Mouse (Mus musculus): ENCODE data around the gene Avpi1. TPM values are rescaled to one million over a fixed set of nuclear protein-coding genes. Genes with fewer than 3 reads are reported as not detected.
A peak's percentile ranks its signal among the peaks of the same experiment; 100 is the strongest.

The Avpi1 gene
- polyA plus RNA-seq, 1 experiment: 92.7 TPM

DNA sequence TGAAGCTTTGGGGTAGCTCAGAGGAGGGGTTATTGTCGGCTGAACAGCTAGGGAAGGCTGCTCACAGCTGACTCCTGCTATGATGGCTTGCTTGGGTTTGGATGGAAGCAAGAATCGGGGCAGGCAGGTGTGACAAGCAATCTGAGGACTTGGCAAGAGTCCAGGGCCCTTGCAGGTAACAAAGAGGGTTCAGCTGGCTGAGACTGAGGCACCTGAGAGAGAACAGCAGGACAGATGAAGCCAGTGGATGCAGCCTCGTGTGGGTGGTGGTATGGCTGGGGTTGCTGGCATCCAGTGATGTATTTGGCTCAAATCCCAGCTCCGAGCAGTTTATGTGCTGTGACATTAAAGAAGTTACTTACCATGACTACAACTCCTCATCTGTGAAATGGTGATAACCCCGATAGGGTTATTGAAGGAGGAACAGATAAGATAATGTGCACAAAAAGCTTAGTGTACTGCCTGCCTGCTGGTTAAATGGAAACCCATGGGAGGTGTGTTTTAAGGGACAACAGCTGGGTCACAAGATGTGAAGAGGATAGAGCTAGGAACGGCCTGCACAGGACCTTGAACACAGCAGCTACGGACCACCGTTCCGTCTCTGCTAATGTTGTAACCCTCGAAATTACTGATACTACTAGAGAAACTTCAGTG, 40.6 kb upstream of the Avpi1 start:
- Histone ChIP-seq H3K4me3 (ENCODE audit: insufficient read depth, poor library complexity, severe bottlenecking) (no peak overlapping the region), H3ac (ENCODE audit: control insufficient read depth, insufficient read length, low read depth) (no peak overlapping the region), H3K36me3 (ENCODE audit: control insufficient read depth, insufficient read depth) (no peaks in the 10 kb centered on the region), H3K79me2 (ENCODE audit: control insufficient read depth, insufficient read depth) (peaks cover 14% of the 10 kb centered on the region), H3K79me3 (ENCODE audit: low read depth) (peaks cover 5% of the 10 kb centered on the region), H3K27me3 (ENCODE audit: control insufficient read depth, insufficient read depth, insufficient read length) (peaks cover 20% of the 10 kb centered on the region)
- no peak for TF ChIP-seq CEBPB (IDR thresholded peaks at IDR 0.05; ENCODE audit: low read depth)
- no peak for TF ChIP-seq MYOG (IDR thresholded peaks at IDR 0.05; ENCODE audit: control insufficient read depth, extremely low read depth, insufficient read length)
- TF ChIP-seq MAX (IDR thresholded peaks at IDR 0.05): no peak
- no peak for TF ChIP-seq USF1 (IDR thresholded peaks at IDR 0.05; ENCODE audit: low read depth)
- no peak for TF ChIP-seq FOSL1 (IDR thresholded peaks at IDR 0.05; ENCODE audit: insufficient read depth, low read length, poor library complexity, severe bottlenecking)
- no peak for TF ChIP-seq CTCF (IDR thresholded peaks at IDR 0.05; ENCODE audit: control insufficient read depth, insufficient read depth, insufficient read length)
- TF ChIP-seq MYOD1 (IDR thresholded peaks at IDR 0.05; ENCODE audit: control insufficient read depth, insufficient read length, low read depth): no peak

DNA sequence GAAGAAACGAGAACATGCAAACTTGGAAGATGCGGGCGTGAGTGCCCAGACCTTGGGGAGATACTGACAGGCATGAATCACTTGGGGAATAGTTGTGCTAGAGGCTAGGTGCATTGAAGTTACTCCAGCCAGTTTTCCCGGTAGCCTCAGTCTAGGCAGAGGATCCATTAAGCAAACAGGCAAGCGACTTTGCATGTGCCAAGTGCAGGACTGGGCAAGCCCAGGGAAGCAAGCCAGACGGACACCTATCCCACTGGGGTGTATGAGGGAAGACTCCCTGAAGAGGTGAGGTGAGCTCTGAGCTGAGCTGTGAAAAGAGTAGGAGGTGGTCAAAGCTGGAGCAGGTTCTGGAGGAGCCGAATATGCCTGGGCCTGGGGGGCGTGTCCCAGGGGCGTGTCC, 38.6 kb upstream of the Avpi1 start:
- Histone ChIP-seq H3K36me3 (ENCODE audit: control insufficient read depth, insufficient read depth) (no peaks in the 10 kb centered on the region), H3K79me2 (ENCODE audit: control insufficient read depth, insufficient read depth) (peaks cover 14% of the 10 kb centered on the region), H3K4me3 (ENCODE audit: insufficient read depth, poor library complexity, severe bottlenecking) (no peak overlapping the region), H3ac (ENCODE audit: control insufficient read depth, insufficient read length, low read depth) (no peak overlapping the region), H3K27me3 (ENCODE audit: control insufficient read depth, insufficient read depth, insufficient read length) (peaks cover 20% of the 10 kb centered on the region), H3K79me3 (ENCODE audit: low read depth) (peaks cover 4% of the 10 kb centered on the region)
- TF ChIP-seq USF1 (IDR thresholded peaks at IDR 0.05; ENCODE audit: low read depth): no peak
- no peak for TF ChIP-seq MYOD1 (IDR thresholded peaks at IDR 0.05; ENCODE audit: control insufficient read depth, insufficient read length, low read depth)
- TF ChIP-seq FOSL1 (IDR thresholded peaks at IDR 0.05; ENCODE audit: insufficient read depth, low read length, poor library complexity, severe bottlenecking): no peak
- TF ChIP-seq MAX (IDR thresholded peaks at IDR 0.05): no peak
- TF ChIP-seq MYOG (IDR thresholded peaks at IDR 0.05; ENCODE audit: control insufficient read depth, extremely low read depth, insufficient read length): no peak
- no peak for TF ChIP-seq CEBPB (IDR thresholded peaks at IDR 0.05; ENCODE audit: low read depth)

DNA sequence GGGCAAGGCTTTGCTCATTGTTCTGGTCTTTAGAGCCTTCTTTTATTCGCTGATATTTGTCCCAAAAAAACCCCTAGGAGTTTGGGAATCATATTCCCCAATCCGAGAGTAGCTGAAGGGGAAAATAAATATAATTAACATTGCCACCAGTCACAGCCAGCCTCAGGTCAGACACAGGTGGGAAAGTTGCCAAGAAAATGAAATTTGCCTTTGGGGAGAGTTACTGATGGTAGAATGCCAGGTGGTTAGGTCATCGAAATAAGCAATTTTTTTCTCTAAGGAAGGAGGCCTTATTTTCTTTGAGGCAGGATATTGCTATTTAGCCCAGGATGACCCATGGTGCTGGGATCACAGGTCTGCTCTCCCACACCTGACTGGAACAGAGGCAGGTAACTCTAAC, 37.9 kb upstream of the Avpi1 start:
- peaks cover 20% of the 10 kb centered on the region for H3K27me3 ChIP-seq (ENCODE audit: control insufficient read depth, insufficient read depth, insufficient read length)
- TF ChIP-seq CTCF (IDR thresholded peaks at IDR 0.05; ENCODE audit: control insufficient read depth, insufficient read depth, insufficient read length) (no peak), USF1 (IDR thresholded peaks at IDR 0.05; ENCODE audit: low read depth) (no peak), CEBPB (IDR thresholded peaks at IDR 0.05; ENCODE audit: low read depth) (no peak), MYOD1 (IDR thresholded peaks at IDR 0.05; ENCODE audit: control insufficient read depth, insufficient read length, low read depth) (no peak), FOSL1 (IDR thresholded peaks at IDR 0.05; ENCODE audit: insufficient read depth, low read length, poor library complexity, severe bottlenecking) (no peak), MAX (IDR thresholded peaks at IDR 0.05) (no peak), MYOG (IDR thresholded peaks at IDR 0.05; ENCODE audit: control insufficient read depth, extremely low read depth, insufficient read length) (no peak)
- H3K4me3 ChIP-seq (ENCODE audit: insufficient read depth, poor library complexity, severe bottlenecking): no peak overlapping the region
- H3K36me3 ChIP-seq (ENCODE audit: control insufficient read depth, insufficient read depth): no peaks in the 10 kb centered on the region
- H3K79me3 ChIP-seq (ENCODE audit: low read depth): peaks cover 2% of the 10 kb centered on the region
- peaks cover 12% of the 10 kb centered on the region for H3K79me2 ChIP-seq (ENCODE audit: control insufficient read depth, insufficient read depth)
- no peak overlapping the region for H3ac ChIP-seq (ENCODE audit: control insufficient read depth, insufficient read length, low read depth)

DNA sequence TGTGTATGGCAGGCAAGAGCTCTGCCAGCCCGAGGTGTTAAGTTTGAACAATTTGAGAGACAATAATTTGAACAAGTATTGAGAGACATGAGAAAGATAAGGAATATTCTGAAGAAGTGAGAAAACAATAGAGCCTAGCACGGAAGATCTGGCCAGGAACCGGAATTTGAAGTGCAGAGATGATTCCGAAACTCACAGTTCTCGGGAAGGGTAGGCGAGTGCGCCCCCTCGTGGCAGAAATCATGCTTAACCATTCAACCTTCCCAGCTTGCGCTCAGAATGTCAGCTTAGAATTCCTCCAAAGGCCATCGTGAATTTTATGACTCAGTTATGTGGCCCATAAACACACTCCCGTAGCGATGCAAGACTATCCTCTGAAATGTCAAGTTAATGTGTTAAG, 37.3 kb upstream of the Avpi1 start:
- Histone ChIP-seq H3K79me2 (ENCODE audit: control insufficient read depth, insufficient read depth) (peaks cover 6% of the 10 kb centered on the region), H3K4me3 (ENCODE audit: insufficient read depth, poor library complexity, severe bottlenecking) (no peak overlapping the region), H3K36me3 (ENCODE audit: control insufficient read depth, insufficient read depth) (no peaks in the 10 kb centered on the region), H3ac (ENCODE audit: control insufficient read depth, insufficient read length, low read depth) (no peak overlapping the region), H3K27me3 (ENCODE audit: control insufficient read depth, insufficient read depth, insufficient read length) (peaks cover 20% of the 10 kb centered on the region), H3K79me3 (ENCODE audit: low read depth) (no peaks in the 10 kb centered on the region)
- TF ChIP-seq CTCF (IDR thresholded peaks at IDR 0.05; ENCODE audit: control insufficient read depth, insufficient read depth, insufficient read length): peak; percentile 81
- no peak for TF ChIP-seq CEBPB (IDR thresholded peaks at IDR 0.05; ENCODE audit: low read depth)

DNA sequence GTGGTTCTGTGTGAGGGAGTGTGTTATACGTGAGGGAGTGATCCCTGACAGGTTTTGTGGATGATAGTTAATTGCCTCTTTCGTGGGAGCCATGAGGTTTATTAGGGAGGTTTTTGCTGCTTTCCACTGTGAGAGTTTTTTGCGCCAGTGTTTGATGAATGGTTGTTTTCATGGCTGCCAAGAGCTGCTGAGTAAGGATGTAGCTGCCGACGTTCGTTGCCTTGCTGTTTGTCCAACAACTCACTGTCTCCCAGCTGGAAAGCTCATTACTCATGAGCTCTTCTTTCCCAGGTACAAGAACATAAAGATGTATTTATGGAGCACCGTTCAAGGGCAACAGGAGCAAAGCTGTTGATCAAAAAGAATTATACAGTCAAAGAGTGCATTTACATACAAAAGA, 35.3 kb upstream of the Avpi1 start:
- TF ChIP-seq FOSL1 (IDR thresholded peaks at IDR 0.05; ENCODE audit: insufficient read depth, low read length, poor library complexity, severe bottlenecking): no peak
- no peak for TF ChIP-seq MYOD1 (IDR thresholded peaks at IDR 0.05; ENCODE audit: control insufficient read depth, insufficient read length, low read depth)
- no peak for TF ChIP-seq CEBPB (IDR thresholded peaks at IDR 0.05; ENCODE audit: low read depth)
- no peak for TF ChIP-seq CTCF (IDR thresholded peaks at IDR 0.05; ENCODE audit: control insufficient read depth, insufficient read depth, insufficient read length)
- no peak for TF ChIP-seq MYOG (IDR thresholded peaks at IDR 0.05; ENCODE audit: control insufficient read depth, extremely low read depth, insufficient read length)
- TF ChIP-seq USF1 (IDR thresholded peaks at IDR 0.05; ENCODE audit: low read depth): no peak
- no peak for TF ChIP-seq MAX (IDR thresholded peaks at IDR 0.05)
- Histone ChIP-seq H3K4me3 (ENCODE audit: insufficient read depth, poor library complexity, severe bottlenecking) (no peak overlapping the region), H3K79me3 (ENCODE audit: low read depth) (no peaks in the 10 kb centered on the region), H3K79me2 (ENCODE audit: control insufficient read depth, insufficient read depth) (no peaks in the 10 kb centered on the region), H3ac (ENCODE audit: control insufficient read depth, insufficient read length, low read depth) (no peak overlapping the region), H3K27me3 (ENCODE audit: control insufficient read depth, insufficient read depth, insufficient read length) (peaks cover 18% of the 10 kb centered on the region), H3K36me3 (ENCODE audit: control insufficient read depth, insufficient read depth) (no peaks in the 10 kb centered on the region)

DNA sequence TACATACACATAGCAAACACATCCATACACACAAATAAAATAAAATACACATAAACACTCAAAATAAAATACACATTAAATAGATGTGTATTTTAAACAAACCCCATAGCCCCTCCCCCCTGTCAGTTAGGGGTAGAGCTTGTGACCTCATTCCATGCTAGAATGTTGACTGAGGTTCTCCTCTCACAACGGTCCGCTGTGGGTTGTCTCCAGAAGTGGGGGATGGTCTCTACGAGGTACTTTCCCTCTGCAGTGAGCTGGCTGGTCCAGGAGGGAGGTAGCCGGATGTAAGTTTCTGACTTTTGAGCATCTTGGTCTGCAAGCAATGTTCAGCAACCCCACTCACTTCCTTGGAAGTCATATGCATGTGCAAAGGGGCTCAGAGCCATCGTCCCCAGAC, 34.9 kb upstream of the Avpi1 start, which contains the start of gene Zfyve27:
Gene Zfyve27 (plus strand): TSS at position 188 of the 400 bp plus-strand sequence.
- H3K27me3 ChIP-seq (ENCODE audit: control insufficient read depth, insufficient read depth, insufficient read length): peaks cover 14% of the 10 kb centered on the region
- no peaks in the 10 kb centered on the region for H3K36me3 ChIP-seq (ENCODE audit: control insufficient read depth, insufficient read depth)
- TF ChIP-seq USF1 (IDR thresholded peaks at IDR 0.05; ENCODE audit: low read depth) (no peak), MAX (IDR thresholded peaks at IDR 0.05) (no peak), FOSL1 (IDR thresholded peaks at IDR 0.05; ENCODE audit: insufficient read depth, low read length, poor library complexity, severe bottlenecking) (no peak), MYOD1 (IDR thresholded peaks at IDR 0.05; ENCODE audit: control insufficient read depth, insufficient read length, low read depth) (no peak)
- no peak within 1 kb of the TSS for H3K4me3 ChIP-seq (ENCODE audit: insufficient read depth, poor library complexity, severe bottlenecking)
- H3K79me3 ChIP-seq (ENCODE audit: low read depth): no peaks in the 10 kb centered on the region
- H3ac ChIP-seq (ENCODE audit: control insufficient read depth, insufficient read length, low read depth): no peak within 1 kb of the TSS
- no peaks in the 10 kb centered on the region for H3K79me2 ChIP-seq (ENCODE audit: control insufficient read depth, insufficient read depth)

Measured in C2C12 (cell line).